Mouse (Mus musculus) R1 (cell line): ENCODE measurements around the gene Tbx6.

Experiments used
- DNase-seq: peaks from one replicate; pipeline ENCODE4 v3.0.0-alpha.2; 2018; ENCODE audit warnings: low read depth, low spot score

Tbx6 gene

GRCm38 (mm10) chr7:126815726-126816222, 34.5 kb downstream of the Tbx6 start:
- DNase-seq: no peak

- no peak for DNase-seq
Observed at GRCm38 (mm10) chr7:126816494-126816893, 35.2 kb downstream of the Tbx6 start.

- DNase-seq: peak; percentile 75
Observed at GRCm38 (mm10) chr7:126817595-126817994, 36.3 kb downstream of the Tbx6 start.

- DNase-seq: no peak
Observed at GRCm38 (mm10) chr7:126818818-126819217, 37.5 kb downstream of the Tbx6 start.

DNA sequence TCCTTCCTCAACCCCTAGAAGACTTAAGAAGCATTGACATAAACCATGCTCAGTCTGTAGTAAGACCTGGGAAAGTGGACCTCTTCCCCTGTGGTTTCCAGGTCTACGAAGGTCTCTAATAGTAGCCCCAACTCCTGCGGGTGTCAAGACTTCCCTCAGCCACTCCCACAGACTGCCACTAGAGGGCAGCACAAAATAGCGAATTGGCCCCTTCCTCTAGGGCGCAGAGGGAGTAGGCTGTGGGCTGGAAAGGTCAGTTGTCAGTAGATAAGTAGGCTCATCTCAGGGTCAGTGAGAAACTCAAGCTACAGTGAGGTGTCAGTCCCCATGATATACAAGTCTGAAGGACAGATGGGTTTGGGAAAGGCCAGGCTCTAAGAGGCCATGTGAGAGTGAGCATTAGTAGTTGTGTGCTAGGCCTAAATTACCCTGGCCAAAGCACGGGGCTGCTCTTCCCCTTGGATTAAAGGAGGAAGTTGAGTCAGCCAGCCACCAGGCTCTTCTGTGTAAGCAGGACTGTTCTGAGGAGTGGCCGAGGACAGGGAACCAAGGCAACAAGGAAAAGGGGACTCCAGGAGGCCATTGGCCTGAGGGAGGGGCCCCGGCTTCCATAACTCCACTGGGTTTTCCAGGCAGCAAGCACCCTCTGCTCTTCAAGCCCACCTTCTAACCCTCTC, 40.7 kb downstream of the Tbx6 start:
- peak; percentile 84 for DNase-seq

DNA sequence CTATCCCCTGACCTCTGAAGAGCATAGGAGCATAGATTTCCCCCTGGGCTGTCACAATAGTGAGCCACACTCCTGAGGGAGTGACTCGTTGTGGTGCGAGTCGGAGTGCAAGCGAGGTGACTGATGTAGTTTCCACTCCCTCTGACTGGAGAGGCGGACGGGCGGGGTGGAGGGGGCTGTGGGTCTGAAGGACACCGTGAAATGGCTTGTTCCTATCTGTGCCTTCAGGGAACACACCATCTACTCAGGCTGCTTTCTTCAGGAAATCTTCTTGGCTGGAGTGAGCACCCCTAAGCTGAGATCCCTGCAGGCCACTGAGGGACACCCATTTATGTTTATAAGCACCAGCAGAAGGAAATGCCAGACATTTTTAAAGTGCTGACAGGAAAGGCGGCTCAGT, 41.5 kb downstream of the Tbx6 start:
- no peak for DNase-seq

DNA sequence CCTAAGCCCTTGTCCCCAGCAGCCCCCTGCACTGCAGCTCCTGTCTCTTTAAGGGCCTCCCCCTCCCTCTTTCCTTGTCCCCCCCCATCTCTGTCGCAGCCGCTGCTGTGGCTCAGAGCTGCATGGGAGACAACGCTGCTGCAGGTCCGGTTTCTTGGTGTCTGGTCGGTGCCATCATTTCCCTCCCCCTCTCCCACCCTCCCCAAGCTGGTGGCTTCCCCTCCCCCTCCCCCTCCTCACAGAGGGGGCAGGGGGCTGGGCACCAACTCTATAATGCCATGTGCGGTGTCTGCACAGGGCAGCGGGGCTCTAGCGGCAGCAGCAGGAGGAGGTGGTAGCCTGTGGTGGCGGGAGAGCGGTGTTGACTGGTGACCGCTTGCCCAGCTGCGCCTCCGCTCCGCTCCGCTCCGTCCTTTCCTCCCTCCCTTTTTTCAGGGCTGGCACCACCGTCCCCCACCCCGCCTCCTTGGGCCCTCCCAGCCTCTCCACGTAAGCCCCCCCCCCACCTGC, 42.0 kb downstream of the Tbx6 start:
- no peak for DNase-seq

DNA sequence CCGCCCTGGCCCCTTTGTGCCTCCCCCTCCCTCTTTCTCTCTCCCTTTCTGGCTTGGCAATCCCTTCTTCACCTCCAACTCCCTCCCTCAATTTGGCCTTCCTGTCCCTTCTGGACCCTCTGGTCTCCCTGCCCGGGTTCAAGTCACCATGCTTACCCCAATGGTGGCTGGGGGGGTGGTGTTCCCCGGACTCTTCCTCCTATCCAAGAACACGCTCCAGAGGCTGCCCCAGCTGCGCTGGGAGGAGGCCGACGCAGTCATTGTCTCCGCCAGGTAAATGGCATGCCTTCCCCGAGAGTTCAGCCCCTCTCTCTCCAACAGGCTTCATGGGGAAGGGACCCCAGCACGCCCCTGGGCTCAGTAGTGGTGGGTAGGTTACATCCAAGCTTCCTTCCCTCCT, 42.7 kb downstream of the Tbx6 start:
- DNase-seq: no peak

DNA sequence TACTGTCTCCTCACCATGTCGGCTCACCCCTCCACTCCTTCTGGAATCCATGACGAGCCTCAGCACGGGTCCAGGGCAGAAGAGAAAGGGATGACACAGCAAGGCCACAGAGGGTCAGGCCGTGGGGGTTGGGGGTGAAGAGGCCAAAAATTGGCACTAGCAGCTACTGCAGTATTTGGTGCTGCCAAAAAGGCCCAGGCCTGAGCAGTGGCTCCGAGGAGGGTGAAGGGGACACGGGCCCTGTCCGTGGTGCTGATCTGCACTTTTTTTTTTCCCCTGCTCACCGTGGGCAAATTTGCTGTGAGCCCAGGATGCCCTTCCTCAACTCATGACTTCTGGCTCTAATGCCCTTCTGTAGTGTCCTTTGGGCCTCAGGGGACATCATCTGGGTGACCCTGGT, 44.1 kb downstream of the Tbx6 start:
- DNase-seq: no peak

DNA sequence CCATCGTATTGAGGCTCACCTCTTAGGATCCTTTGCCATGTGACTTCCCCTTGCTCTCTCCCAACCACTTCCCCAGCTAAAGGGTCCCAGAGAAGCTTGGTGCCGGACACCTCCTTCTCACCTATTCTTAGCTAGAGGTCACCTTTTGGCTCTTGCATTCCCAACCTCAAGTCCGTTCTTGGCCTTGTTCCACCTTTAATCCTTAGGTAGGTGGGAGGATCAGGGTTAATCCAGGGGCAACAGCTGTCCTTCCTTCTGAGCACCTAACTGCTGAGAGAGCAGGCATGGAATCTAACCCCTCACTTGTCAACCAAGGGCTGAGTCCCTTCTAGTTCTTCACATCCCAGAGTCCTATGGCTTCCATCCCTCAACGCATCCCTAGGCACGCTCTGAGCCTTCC, 44.7 kb downstream of the Tbx6 start:
- DNase-seq: no peak

DNA sequence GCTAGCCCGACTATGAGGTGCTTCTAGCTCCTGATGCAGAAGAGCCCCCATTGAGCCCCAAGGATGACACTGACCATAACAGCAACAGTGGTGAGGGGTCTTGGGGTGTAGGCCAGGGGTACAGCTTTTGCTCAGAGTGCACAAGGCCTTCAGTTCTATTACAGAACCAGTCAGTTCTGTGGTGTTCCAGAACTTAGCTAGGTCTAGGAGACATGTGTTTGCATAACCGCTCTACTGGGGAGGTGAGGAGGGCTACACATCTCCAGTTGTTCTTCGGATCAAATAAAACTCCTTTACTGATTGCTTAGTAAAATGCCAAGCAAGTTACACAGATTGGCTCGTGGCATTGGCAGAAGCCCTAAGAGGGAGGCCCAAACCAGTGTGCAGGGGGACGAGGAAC, 50.3 kb downstream of the Tbx6 start, which contains the start of gene 4930451I11Rik:
TSS of gene 4930451I11Rik (minus strand) at position 101 of the 400 bp plus-strand sequence.
- no peak for DNase-seq

- DNase-seq: peak; percentile 97
Observed at GRCm38 (mm10) chr7:126832036-126832598, 50.8 kb downstream of the Tbx6 start.

DNA sequence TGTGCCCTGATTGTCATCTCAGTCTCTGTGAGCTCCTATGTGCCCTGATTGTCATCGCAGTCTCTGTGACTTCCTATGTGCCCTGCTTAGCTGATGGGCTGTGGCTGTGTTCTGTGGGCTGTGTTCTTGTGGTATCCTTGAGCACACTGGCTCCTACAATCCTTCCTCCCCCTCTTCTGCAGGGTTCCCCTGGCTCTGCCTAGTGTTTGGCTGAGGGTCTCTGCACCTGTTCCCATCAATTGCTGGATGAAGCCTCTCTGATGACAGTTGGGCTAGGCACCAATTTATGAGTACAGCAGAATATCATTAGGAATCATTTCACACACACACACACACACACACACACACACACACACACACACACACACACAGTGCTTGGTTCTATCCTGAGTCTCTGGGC, 52.0 kb downstream of the Tbx6 start:
- DNase-seq: no peak
